Mouse (Mus musculus): ENCODE data around the gene Neu2. TPM values are rescaled to one million over a fixed set of nuclear protein-coding genes. Genes with fewer than 3 reads are reported as not detected.

Neu2 gene
- polyA plus RNA-seq, 1 experiment from 2014 or later = not detected

- peaks cover 56% of the 10 kb centered on the region for H3K27me3 ChIP-seq (ENCODE audit: low read depth, poor library complexity, severe bottlenecking)
- peak; percentile 27 for DNase-seq (ENCODE audit: low spot score)
- WGBS = 22% methylated on average over 26 of the region's 26 CpGs
Measured at GRCm38 (mm10) chr1:87508591-87509560, 813 bp upstream of the Neu2 start.

GRCm38 (mm10) chr1:87510166-87510691 is 540 bp downstream of the Neu2 start:
- H3K27ac ChIP-seq (replicated peaks) = peak overlapping the region; percentile 85
- under 1% methylated on average over 43 of the region's 61 CpGs for WGBS
- no peaks in the 10 kb centered on the region for H3K9me3 ChIP-seq (replicated peaks)
- no peaks in the 10 kb centered on the region for H3K36me3 ChIP-seq
- peaks cover 56% of the 10 kb centered on the region for H3K27me3 ChIP-seq (ENCODE audit: low read depth, poor library complexity, severe bottlenecking)
- peak overlapping the region; percentile 87 for H3K4me3 ChIP-seq
- DNase-seq (ENCODE audit: low spot score) = peak; percentile 66
- peaks cover 19% of the 10 kb centered on the region for H3K4me1 ChIP-seq

More at GRCm38 (mm10) chr1:87508591-87509560, 813 bp upstream of the Neu2 start:
- Histone ChIP-seq H3K27ac (replicated peaks) (0 out of 2 replicates have a peak overlapping the region, but pooled peaks have one; percentile 85), H3K4me1 (peaks cover 27% of the 10 kb centered on the region), H3K36me3 (no peaks in the 10 kb centered on the region), H3K4me3 (peak overlapping the region; percentile 87), H3K9me3 (replicated peaks) (no peaks in the 10 kb centered on the region)

- H3K9me3 ChIP-seq (replicated peaks) = no peaks in the 10 kb centered on the region
- 17% methylated on average over 5 of the region's 5 CpGs for WGBS
- H3K4me1 ChIP-seq = peaks cover 19% of the 10 kb centered on the region
- DNase-seq (ENCODE audit: low spot score) = no peak
- no peaks in the 10 kb centered on the region for H3K36me3 ChIP-seq
- H3K4me3 ChIP-seq = peak overlapping the region; percentile 87
- H3K27ac ChIP-seq (replicated peaks) = 0 out of 2 replicates have a peak overlapping the region, but pooled peaks have one; percentile 85
- peaks cover 56% of the 10 kb centered on the region for H3K27me3 ChIP-seq (ENCODE audit: low read depth, poor library complexity, severe bottlenecking)
Measured at GRCm38 (mm10) chr1:87510845-87511244, 1.2 kb downstream of the Neu2 start.

GRCm38 (mm10) chr1:87520467-87520866 is 10.8 kb downstream of the Neu2 start:
- H3K27ac ChIP-seq (replicated peaks) = peak overlapping the region; percentile 42; the same call in 1 of the 2 replicates
- H3K27me3 ChIP-seq (ENCODE audit: low read depth, poor library complexity, severe bottlenecking) = no peaks in the 10 kb centered on the region
- DNase-seq (ENCODE audit: low spot score) = no peak
- no peaks in the 10 kb centered on the region for H3K9me3 ChIP-seq (replicated peaks)
- no peaks in the 10 kb centered on the region for H3K36me3 ChIP-seq
- H3K4me3 ChIP-seq = no peak overlapping the region
- H3K4me1 ChIP-seq = peaks cover 12% of the 10 kb centered on the region

GRCm38 (mm10) chr1:87521523-87521922 is 11.8 kb downstream of the Neu2 start:
- DNase-seq (ENCODE audit: low spot score) = no peak
- Histone ChIP-seq H3K27me3 (ENCODE audit: low read depth, poor library complexity, severe bottlenecking) (no peaks in the 10 kb centered on the region), H3K9me3 (replicated peaks) (no peaks in the 10 kb centered on the region), H3K27ac (replicated peaks) (no peak overlapping the region), H3K4me3 (no peak overlapping the region), H3K4me1 (peaks cover 12% of the 10 kb centered on the region), H3K36me3 (no peaks in the 10 kb centered on the region)
- 68% methylated on average over 1 of the region's 1 CpGs for WGBS

GRCm38 (mm10) chr1:87525041-87525440 is 15.4 kb downstream of the Neu2 start:
- H3K4me3 ChIP-seq = no peak overlapping the region
- no peak overlapping the region for H3K27ac ChIP-seq (replicated peaks)
- no peaks in the 10 kb centered on the region for H3K9me3 ChIP-seq (replicated peaks)
- H3K4me1 ChIP-seq = peaks cover 8% of the 10 kb centered on the region
- DNase-seq (ENCODE audit: low spot score) = no peak
- 89% methylated on average over 7 of the region's 7 CpGs for WGBS
- H3K36me3 ChIP-seq = no peaks in the 10 kb centered on the region
- H3K27me3 ChIP-seq (ENCODE audit: low read depth, poor library complexity, severe bottlenecking) = no peaks in the 10 kb centered on the region

GRCm38 (mm10) chr1:87527191-87527590 is 17.5 kb downstream of the Neu2 start:
- H3K36me3 ChIP-seq = no peaks in the 10 kb centered on the region
- WGBS = 86% methylated on average over 9 of the region's 9 CpGs
- H3K27ac ChIP-seq (replicated peaks) = no peak overlapping the region
- no peaks in the 10 kb centered on the region for H3K27me3 ChIP-seq (ENCODE audit: low read depth, poor library complexity, severe bottlenecking)
- H3K4me3 ChIP-seq = no peak overlapping the region
- no peaks in the 10 kb centered on the region for H3K4me1 ChIP-seq
- DNase-seq (ENCODE audit: low spot score) = no peak
- no peaks in the 10 kb centered on the region for H3K9me3 ChIP-seq (replicated peaks)

- Histone ChIP-seq H3K27me3 (ENCODE audit: low read depth, poor library complexity, severe bottlenecking) (no peaks in the 10 kb centered on the region), H3K4me1 (no peaks in the 10 kb centered on the region), H3K4me3 (no peak overlapping the region), H3K36me3 (no peaks in the 10 kb centered on the region), H3K9me3 (replicated peaks) (no peaks in the 10 kb centered on the region), H3K27ac (replicated peaks) (no peak overlapping the region)
- no peak for DNase-seq (ENCODE audit: low spot score)
- WGBS = 71% methylated on average over 4 of the region's 4 CpGs
Measured at GRCm38 (mm10) chr1:87532346-87532745, 22.7 kb downstream of the Neu2 start.

GRCm38 (mm10) chr1:87534118-87534517 is 24.4 kb downstream of the Neu2 start:
- Histone ChIP-seq H3K36me3 (no peaks in the 10 kb centered on the region), H3K27ac (replicated peaks) (no peak overlapping the region), H3K4me1 (no peaks in the 10 kb centered on the region), H3K9me3 (replicated peaks) (no peaks in the 10 kb centered on the region), H3K27me3 (ENCODE audit: low read depth, poor library complexity, severe bottlenecking) (no peaks in the 10 kb centered on the region), H3K4me3 (no peak overlapping the region)
- no peak for DNase-seq (ENCODE audit: low spot score)
- WGBS = 85% methylated on average over 3 of the region's 3 CpGs

- Histone ChIP-seq H3K27ac (replicated peaks) (no peak overlapping the region), H3K27me3 (ENCODE audit: low read depth, poor library complexity, severe bottlenecking) (no peaks in the 10 kb centered on the region), H3K36me3 (no peaks in the 10 kb centered on the region), H3K4me1 (no peaks in the 10 kb centered on the region), H3K4me3 (no peak overlapping the region), H3K9me3 (replicated peaks) (no peaks in the 10 kb centered on the region)
- WGBS = 94% methylated on average over 1 of the region's 1 CpGs
- DNase-seq (ENCODE audit: low spot score) = no peak
Measured at GRCm38 (mm10) chr1:87537008-87537407, 27.3 kb downstream of the Neu2 start.

- Histone ChIP-seq H3K27ac (replicated peaks) (no peak overlapping the region), H3K36me3 (no peaks in the 10 kb centered on the region), H3K27me3 (ENCODE audit: low read depth, poor library complexity, severe bottlenecking) (no peaks in the 10 kb centered on the region), H3K4me3 (no peak overlapping the region), H3K4me1 (peaks cover 11% of the 10 kb centered on the region), H3K9me3 (replicated peaks) (no peaks in the 10 kb centered on the region)
- WGBS = 30% methylated on average over 7 of the region's 7 CpGs
- peak; percentile 33 for DNase-seq (ENCODE audit: low spot score)
Measured at GRCm38 (mm10) chr1:87541614-87542013, 31.9 kb downstream of the Neu2 start.

- no peak overlapping the region for H3K27ac ChIP-seq (replicated peaks)
- no peaks in the 10 kb centered on the region for H3K9me3 ChIP-seq (replicated peaks)
- peaks cover 14% of the 10 kb centered on the region for H3K4me1 ChIP-seq
- no peaks in the 10 kb centered on the region for H3K27me3 ChIP-seq (ENCODE audit: low read depth, poor library complexity, severe bottlenecking)
- H3K36me3 ChIP-seq = no peaks in the 10 kb centered on the region
- DNase-seq (ENCODE audit: low spot score) = no peak
- H3K4me3 ChIP-seq = no peak overlapping the region
- 84% methylated on average over 3 of the region's 3 CpGs for WGBS
Measured at GRCm38 (mm10) chr1:87551008-87551407, 41.3 kb downstream of the Neu2 start.

GRCm38 (mm10) chr1:87553586-87553985 is 43.9 kb downstream of the Neu2 start:
- no peaks in the 10 kb centered on the region for H3K27me3 ChIP-seq (ENCODE audit: low read depth, poor library complexity, severe bottlenecking)
- H3K9me3 ChIP-seq (replicated peaks) = no peaks in the 10 kb centered on the region
- H3K4me3 ChIP-seq = no peak overlapping the region
- no peak overlapping the region for H3K27ac ChIP-seq (replicated peaks)
- H3K36me3 ChIP-seq = no peaks in the 10 kb centered on the region
- DNase-seq (ENCODE audit: low spot score) = no peak
- WGBS = 64% methylated on average over 1 of the region's 1 CpGs
- peaks cover 7% of the 10 kb centered on the region for H3K4me1 ChIP-seq

All from midbrain, embryonic 10.5 days (tissue).